Mouse (Mus musculus) midbrain, embryonic 14.5 days (tissue): ENCODE results near the gene Tdrkh. TPM values are rescaled to one million over a fixed set of nuclear protein-coding genes. Genes with fewer than 3 reads are reported as not detected.

Experiments used
- ATAC-seq: fragments of 200-750 bp; cut with Nextera tagmentation; 2 replicates; pipeline ENCODE4 v1.8.0; 2017; ENCODE audit warnings: moderate number of reproducible peaks, moderate library complexity; ENCODE audit not compliant: low FRiP score, low TSS enrichment
- DNase-seq: peaks from one replicate; pipeline ENCODE4 v3.0.0-alpha.2; 2015
- H3K27ac ChIP-seq: fragments of 300-500 bp; sonication (generic); replicated peaks from 2 replicates; pipeline ENCODE4 v1.5.1; 2014; ENCODE audit warnings: mild to moderate bottlenecking, low read depth, low read length, moderate library complexity
- H3K27me3 ChIP-seq: fragments of 300-500 bp; sonication (generic); 2 replicates; pipeline ENCODE4 v1.6.1; 2014; ENCODE audit warnings: low read length, control low read depth, mixed read lengths; ENCODE audit not compliant: control insufficient read depth, insufficient read depth
- H3K36me3 ChIP-seq: fragments of 300-500 bp; sonication (generic); 2 replicates; pipeline ENCODE4 v1.6.1; 2014; ENCODE audit warnings: low read length, control low read depth; ENCODE audit not compliant: control insufficient read depth, insufficient read depth
- H3K4me1 ChIP-seq: fragments of 300-500 bp; sonication (generic); 2 replicates; pipeline ENCODE4 v1.6.1; 2014; ENCODE audit warnings: mild to moderate bottlenecking, antibody characterized with exemption, low read length, control low read depth; ENCODE audit not compliant: control insufficient read depth, insufficient read depth
- H3K4me2 ChIP-seq: fragments of 300-500 bp; sonication (generic); 2 replicates; pipeline ENCODE4 v1.6.1; 2014; ENCODE audit warnings: mild to moderate bottlenecking, low read length, moderate library complexity
- H3K4me3 ChIP-seq: fragments of 300-500 bp; sonication (generic); replicated peaks from 2 replicates; pipeline ENCODE4 v1.5.1; 2014; ENCODE audit warnings: low read depth, low read length
- H3K9ac ChIP-seq: fragments of 300-500 bp; sonication (generic); replicated peaks from 2 replicates; pipeline ENCODE4 v1.6.1; 2014; ENCODE audit warnings: mild to moderate bottlenecking, low read length, moderate library complexity
- H3K9me3 ChIP-seq: fragments of 300-500 bp; sonication (generic); 2 replicates; pipeline ENCODE4 v1.6.1; 2016; ENCODE audit warnings: low read length, control low read depth, mixed read lengths; ENCODE audit not compliant: control insufficient read depth
- WGBS: fragments of 180-500 bp; shearing (Covaris S2); extraction: QIAGEN DNeasy Blood & Tissue Kit; methylation state at CpG from one replicate; pipeline ENCODE4 v1.1.7; 2014; 5-methylcytosine and 5-hydroxymethylcytosine counted together
- polyA plus RNA-seq: library from polyadenylated mRNA; unstranded; fragments of >200 nt; fragmentation: Nextera tagmentation; extraction: Ambion mirVana; gene quantifications from 2 replicates; pipeline ENCODE4 v1.2.1, GENCODE M21; 2014

Gene Tdrkh
- polyA plus RNA-seq, 1 experiment from 2014 or later = 55.3 TPM

GRCm38 (mm10) chr3:94405561-94405960 is 7.5 kb upstream of the Tdrkh start:
- ATAC-seq = no peak
- no peaks in the 10 kb centered on the region for H3K36me3 ChIP-seq
- no peak overlapping the region for H3K27ac ChIP-seq
- H3K27me3 ChIP-seq = no peaks in the 10 kb centered on the region
- no peak overlapping the region for H3K4me3 ChIP-seq
- no peak for DNase-seq
- H3K4me1 ChIP-seq = no peaks in the 10 kb centered on the region
- H3K4me2 ChIP-seq = no peak overlapping the region
- no peak overlapping the region for H3K9ac ChIP-seq
- H3K9me3 ChIP-seq = no peaks in the 10 kb centered on the region
- WGBS = 80% methylated on average over 4 of the region's 4 CpGs

- H3K27me3 ChIP-seq = no peaks in the 10 kb centered on the region
- peak overlapping the region; percentile 65 for H3K4me3 ChIP-seq
- ATAC-seq = peak; percentile 65
- 5% methylated on average over 25 of the region's 25 CpGs for WGBS
- H3K9me3 ChIP-seq = no peaks in the 10 kb centered on the region
- peak overlapping the region; percentile 66 for H3K9ac ChIP-seq
- H3K27ac ChIP-seq = peak overlapping the region; percentile 79
- H3K4me2 ChIP-seq = peak overlapping the region; percentile 92
- H3K36me3 ChIP-seq = no peaks in the 10 kb centered on the region
- no peak for DNase-seq
- H3K4me1 ChIP-seq = peaks cover 15% of the 10 kb centered on the region
These were observed 543 bp upstream of the Tdrkh start for GRCm38 (mm10) chr3:94412530-94412929.

GRCm38 (mm10) chr3:94430980-94431379 is 17.9 kb downstream of the Tdrkh start:
- no peak overlapping the region for H3K27ac ChIP-seq
- 86% methylated on average over 2 of the region's 2 CpGs for WGBS
- DNase-seq (no peak), ATAC-seq (no peak)
- no peaks in the 10 kb centered on the region for H3K4me1 ChIP-seq
- H3K9me3 ChIP-seq = no peaks in the 10 kb centered on the region
- no peaks in the 10 kb centered on the region for H3K27me3 ChIP-seq
- H3K9ac ChIP-seq = no peak overlapping the region
- H3K36me3 ChIP-seq = peaks cover 37% of the 10 kb centered on the region
- no peak overlapping the region for H3K4me3 ChIP-seq
- H3K4me2 ChIP-seq = no peak overlapping the region

- DNase-seq (no peak), ATAC-seq (no peak)
- no peak overlapping the region for H3K27ac ChIP-seq
- H3K9me3 ChIP-seq = no peaks in the 10 kb centered on the region
- no peak overlapping the region for H3K9ac ChIP-seq
- WGBS = 94% methylated on average over 2 of the region's 2 CpGs
- no peaks in the 10 kb centered on the region for H3K4me1 ChIP-seq
- H3K4me2 ChIP-seq = no peak overlapping the region
- H3K27me3 ChIP-seq = no peaks in the 10 kb centered on the region
- no peak overlapping the region for H3K4me3 ChIP-seq
- H3K36me3 ChIP-seq = peaks cover 14% of the 10 kb centered on the region
These were observed 21.2 kb downstream of the Tdrkh start for GRCm38 (mm10) chr3:94434305-94434704.

- Histone ChIP-seq H3K36me3 (no peaks in the 10 kb centered on the region; the same call in 1 of the 2 replicates), H3K9me3 (no peaks in the 10 kb centered on the region), H3K9ac (no peak overlapping the region), H3K4me3 (no peak overlapping the region), H3K4me2 (no peak overlapping the region), H3K27me3 (no peaks in the 10 kb centered on the region), H3K4me1 (no peaks in the 10 kb centered on the region), H3K27ac (no peak overlapping the region)
- WGBS = 83% methylated on average over 9 of the region's 9 CpGs
- no peak for ATAC-seq
- DNase-seq = no peak
These were observed 23.3 kb downstream of the Tdrkh start for GRCm38 (mm10) chr3:94436420-94436819.

- H3K27me3 ChIP-seq = no peaks in the 10 kb centered on the region
- DNase-seq = peak; percentile 53
- H3K36me3 ChIP-seq = peaks cover 15% of the 10 kb centered on the region
- no peak overlapping the region for H3K27ac ChIP-seq
- no peaks in the 10 kb centered on the region for H3K9me3 ChIP-seq
- WGBS = 39% methylated on average over 3 of the region's 3 CpGs
- H3K4me2 ChIP-seq = no peak overlapping the region
- no peak overlapping the region for H3K4me3 ChIP-seq
- H3K4me1 ChIP-seq = 0 out of 2 replicates have a peak, but pooled peaks cover 5% of the 10 kb centered on the region
- no peak overlapping the region for H3K9ac ChIP-seq
- ATAC-seq = no peak
These were observed 28.1 kb downstream of the Tdrkh start for GRCm38 (mm10) chr3:94441182-94441581.

GRCm38 (mm10) chr3:94442951-94443596 is 30.0 kb downstream of the Tdrkh start, which contains the start of gene Mrpl9:
TSS of gene Mrpl9 (plus strand) at chr3:94443318.
- peak within 1 kb of the TSS; percentile 93 for H3K9ac ChIP-seq
- peak within 1 kb of the TSS; percentile 87 for H3K4me2 ChIP-seq
- peak within 1 kb of the TSS; percentile 74 for H3K27ac ChIP-seq
- 0 out of 2 replicates have a peak, but pooled peaks cover 5% of the 10 kb centered on the region for H3K4me1 ChIP-seq
- ATAC-seq (peak; percentile 98), DNase-seq (peak; percentile 98)
- under 1% methylated on average over 39 of the region's 39 CpGs for WGBS
- peak within 1 kb of the TSS; percentile 98 for H3K4me3 ChIP-seq
- no peaks in the 10 kb centered on the region for H3K27me3 ChIP-seq
- H3K9me3 ChIP-seq = no peaks in the 10 kb centered on the region
- peaks cover 34% of the 10 kb centered on the region for H3K36me3 ChIP-seq

- Histone ChIP-seq H3K27me3 (no peaks in the 10 kb centered on the region), H3K4me1 (0 out of 2 replicates have a peak, but pooled peaks cover 5% of the 10 kb centered on the region), H3K9me3 (no peaks in the 10 kb centered on the region), H3K27ac (peak within 1 kb of the TSS; percentile 74), H3K9ac (peak within 1 kb of the TSS; percentile 93), H3K36me3 (peaks cover 38% of the 10 kb centered on the region), H3K4me3 (peak within 1 kb of the TSS; percentile 98), H3K4me2 (peak within 1 kb of the TSS; percentile 87)
- DNase-seq (no peak), ATAC-seq (no peak)
- under 1% methylated on average over 24 of the region's 24 CpGs for WGBS
These were observed 30.5 kb downstream of the Tdrkh start, which contains the start of gene Oaz3 for GRCm38 (mm10) chr3:94443597-94443964. TSS of gene Oaz3 (minus strand) at chr3:94443915.

GRCm38 (mm10) chr3:94449377-94449776 is 36.3 kb downstream of the Tdrkh start:
- Histone ChIP-seq H3K27ac (no peak overlapping the region), H3K9me3 (no peaks in the 10 kb centered on the region), H3K9ac (no peak overlapping the region), H3K4me2 (no peak overlapping the region), H3K27me3 (no peaks in the 10 kb centered on the region), H3K4me3 (no peak overlapping the region), H3K4me1 (no peaks in the 10 kb centered on the region), H3K36me3 (peaks cover 59% of the 10 kb centered on the region)
- DNase-seq (no peak), ATAC-seq (no peak)
- 91% methylated on average over 2 of the region's 2 CpGs for WGBS
